Mouse (Mus musculus): ENCODE results near the gene Cntnap5c. TPM values are rescaled to one million over a fixed set of nuclear protein-coding genes. Genes with fewer than 3 reads are reported as not detected.

Cntnap5c gene
- polyA plus RNA-seq, 1 experiment from 2014 or later: not detected

DNA sequence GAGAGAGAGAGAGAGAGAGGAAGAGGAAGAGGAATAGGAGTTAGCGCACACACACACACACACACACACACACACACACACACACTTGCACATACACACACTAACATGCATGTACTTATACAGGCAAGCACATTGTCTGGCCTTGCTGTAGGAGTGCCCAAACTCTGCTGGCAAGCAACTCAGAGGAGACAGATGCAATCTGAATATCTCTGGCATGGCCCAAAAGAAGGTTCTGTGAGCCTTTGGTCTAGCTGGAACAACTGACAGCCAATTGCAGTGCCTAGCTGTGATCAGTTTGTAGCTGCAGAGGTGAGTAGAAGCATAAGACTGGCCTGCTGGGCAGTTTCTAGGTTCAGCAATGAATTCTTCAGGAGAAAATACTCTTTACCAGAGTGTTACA is 313.3 kb downstream of the Cntnap5c start:
- Histone ChIP-seq H3K4me2 (no peak overlapping the region), H3K27ac (ENCODE audit: low read depth, low read length) (no peak overlapping the region), H3K9me3 (replicated peaks; ENCODE audit: control insufficient read depth, low read length) (no peaks in the 10 kb centered on the region; the same call in 1 of the 2 replicates), H3K4me3 (ENCODE audit: low read depth, low read length) (no peak overlapping the region), H3K36me3 (ENCODE audit: control insufficient read depth, insufficient read depth, low read length) (no peaks in the 10 kb centered on the region), H3K27me3 (ENCODE audit: control insufficient read depth, insufficient read depth, low read length) (no peaks in the 10 kb centered on the region), H3K4me1 (ENCODE audit: control insufficient read depth, insufficient read depth, low read length) (no peaks in the 10 kb centered on the region), H3K9ac (ENCODE audit: low read depth, low read length) (no peak overlapping the region)
- ATAC-seq (replicated peaks; ENCODE audit: insufficient number of reproducible peaks, low FRiP score, low TSS enrichment): no peak
- WGBS (ENCODE audit: insufficient replicate concordance): 86% methylated on average over 1 of the region's 1 CpGs

DNA sequence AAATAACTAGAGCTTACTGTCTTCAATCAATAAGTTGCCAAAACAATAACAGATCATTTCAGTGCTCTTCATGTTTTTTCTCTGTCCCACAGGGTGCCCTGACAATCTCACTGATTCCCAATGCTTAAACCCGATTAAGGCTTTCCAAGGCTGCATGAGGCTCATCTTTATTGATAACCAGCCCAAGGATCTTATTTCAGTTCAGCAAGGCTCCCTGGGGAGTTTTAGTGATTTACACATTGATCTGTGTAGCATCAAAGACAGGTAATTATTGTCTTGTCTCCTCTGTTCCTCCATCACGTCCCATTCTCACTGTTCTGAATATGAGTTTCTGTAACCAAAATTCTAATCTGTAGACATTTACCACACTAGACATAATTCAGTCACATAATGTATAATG is 335.1 kb downstream of the Cntnap5c start:
- no peaks in the 10 kb centered on the region for H3K36me3 ChIP-seq (ENCODE audit: control insufficient read depth, insufficient read depth, low read length)
- H3K27ac ChIP-seq (ENCODE audit: low read depth, low read length): no peak overlapping the region
- H3K4me3 ChIP-seq (ENCODE audit: low read depth, low read length): no peak overlapping the region
- H3K9me3 ChIP-seq (replicated peaks; ENCODE audit: control insufficient read depth, low read length): no peaks in the 10 kb centered on the region
- 74% methylated on average over 2 of the region's 2 CpGs for WGBS (ENCODE audit: insufficient replicate concordance)
- H3K27me3 ChIP-seq (ENCODE audit: control insufficient read depth, insufficient read depth, low read length): no peaks in the 10 kb centered on the region
- no peak for ATAC-seq (replicated peaks; ENCODE audit: insufficient number of reproducible peaks, low FRiP score, low TSS enrichment)
- no peak overlapping the region for H3K9ac ChIP-seq (ENCODE audit: low read depth, low read length)
- no peaks in the 10 kb centered on the region for H3K4me1 ChIP-seq (ENCODE audit: control insufficient read depth, insufficient read depth, low read length)
- H3K4me2 ChIP-seq: no peak overlapping the region

DNA sequence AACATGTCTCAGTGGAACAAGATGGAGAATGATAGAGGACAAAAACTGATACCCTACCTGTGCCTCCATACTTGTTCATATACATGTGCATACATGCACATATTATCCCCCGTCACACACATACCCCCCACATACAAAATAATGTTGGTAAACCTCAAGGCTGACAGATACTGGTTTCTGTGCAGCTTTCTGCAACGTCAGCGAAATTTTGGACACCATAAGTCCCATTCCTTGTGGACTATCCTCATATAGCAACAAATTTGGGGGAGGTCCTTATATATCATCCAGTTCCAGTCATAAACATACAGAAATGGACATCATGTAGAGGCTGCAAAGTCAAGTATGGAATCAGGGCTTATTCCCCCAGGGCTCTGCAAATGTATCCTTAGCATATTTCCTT is 338.5 kb downstream of the Cntnap5c start:
- no peak overlapping the region for H3K4me2 ChIP-seq
- H3K9me3 ChIP-seq (replicated peaks; ENCODE audit: control insufficient read depth, low read length): no peaks in the 10 kb centered on the region
- no peaks in the 10 kb centered on the region for H3K36me3 ChIP-seq (ENCODE audit: control insufficient read depth, insufficient read depth, low read length)
- no peak overlapping the region for H3K9ac ChIP-seq (ENCODE audit: low read depth, low read length)
- H3K27me3 ChIP-seq (ENCODE audit: control insufficient read depth, insufficient read depth, low read length): no peaks in the 10 kb centered on the region
- H3K4me3 ChIP-seq (ENCODE audit: low read depth, low read length): no peak overlapping the region
- no peak overlapping the region for H3K27ac ChIP-seq (ENCODE audit: low read depth, low read length)
- H3K4me1 ChIP-seq (ENCODE audit: control insufficient read depth, insufficient read depth, low read length): no peaks in the 10 kb centered on the region
- 81% methylated on average over 3 of the region's 3 CpGs for WGBS (ENCODE audit: insufficient replicate concordance)
- ATAC-seq (replicated peaks; ENCODE audit: insufficient number of reproducible peaks, low FRiP score, low TSS enrichment): no peak

DNA sequence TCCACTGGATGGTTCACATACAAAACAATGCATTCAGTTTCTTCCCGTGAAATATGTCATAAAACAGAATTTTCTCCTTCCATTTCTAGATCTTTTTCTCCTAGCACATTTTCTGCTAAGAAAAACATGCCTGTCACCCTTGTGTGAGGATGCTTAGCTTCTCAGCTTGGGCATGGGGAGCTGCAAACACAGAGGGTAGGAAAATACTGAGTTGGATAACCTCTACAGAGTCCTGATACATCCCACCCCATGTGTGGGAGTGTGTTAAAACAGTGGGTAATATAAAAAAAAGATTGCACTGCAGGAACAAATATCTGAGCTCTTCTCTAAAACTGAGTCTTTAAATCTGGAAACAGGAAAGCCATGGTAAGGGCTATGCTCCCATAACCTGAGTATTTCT is 339.0 kb downstream of the Cntnap5c start:
- no peak for ATAC-seq (replicated peaks; ENCODE audit: insufficient number of reproducible peaks, low FRiP score, low TSS enrichment)
- H3K9me3 ChIP-seq (replicated peaks; ENCODE audit: control insufficient read depth, low read length): no peaks in the 10 kb centered on the region
- H3K36me3 ChIP-seq (ENCODE audit: control insufficient read depth, insufficient read depth, low read length): no peaks in the 10 kb centered on the region
- H3K4me3 ChIP-seq (ENCODE audit: low read depth, low read length): no peak overlapping the region
- H3K27me3 ChIP-seq (ENCODE audit: control insufficient read depth, insufficient read depth, low read length): no peaks in the 10 kb centered on the region
- WGBS (ENCODE audit: insufficient replicate concordance): 60% methylated on average over 1 of the region's 1 CpGs
- no peak overlapping the region for H3K9ac ChIP-seq (ENCODE audit: low read depth, low read length)
- H3K4me1 ChIP-seq (ENCODE audit: control insufficient read depth, insufficient read depth, low read length): no peaks in the 10 kb centered on the region
- no peak overlapping the region for H3K4me2 ChIP-seq
- H3K27ac ChIP-seq (ENCODE audit: low read depth, low read length): no peak overlapping the region

DNA sequence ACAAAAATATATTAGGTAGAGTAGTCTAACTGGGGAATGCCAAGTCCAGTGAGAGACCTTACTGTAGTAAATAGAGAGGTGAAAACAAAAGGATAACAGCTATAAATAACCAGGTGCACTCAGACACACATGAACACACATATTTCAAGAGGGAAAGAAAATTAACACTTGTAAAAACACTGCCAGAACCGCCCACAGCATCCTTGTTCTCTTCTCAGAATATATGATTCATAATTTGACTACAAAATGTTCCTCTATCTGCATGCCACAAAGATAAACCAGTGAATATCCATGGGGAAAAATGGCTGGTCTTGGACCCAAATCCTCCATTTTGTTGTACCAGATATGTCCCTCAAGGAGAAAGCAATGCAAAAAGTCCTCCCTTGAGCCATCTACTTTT is 417.8 kb downstream of the Cntnap5c start:
- no peak for ATAC-seq (replicated peaks; ENCODE audit: insufficient number of reproducible peaks, low FRiP score, low TSS enrichment)
- no peak overlapping the region for H3K4me2 ChIP-seq
- no peaks in the 10 kb centered on the region for H3K27me3 ChIP-seq (ENCODE audit: control insufficient read depth, insufficient read depth, low read length)
- no peaks in the 10 kb centered on the region for H3K36me3 ChIP-seq (ENCODE audit: control insufficient read depth, insufficient read depth, low read length)
- H3K9me3 ChIP-seq (replicated peaks; ENCODE audit: control insufficient read depth, low read length): no peaks in the 10 kb centered on the region
- H3K4me3 ChIP-seq (ENCODE audit: low read depth, low read length): no peak overlapping the region
- H3K9ac ChIP-seq (ENCODE audit: low read depth, low read length): no peak overlapping the region
- 63% methylated on average over 1 of the region's 1 CpGs for WGBS (ENCODE audit: insufficient replicate concordance)
- H3K27ac ChIP-seq (ENCODE audit: low read depth, low read length): no peak overlapping the region
- H3K4me1 ChIP-seq (ENCODE audit: control insufficient read depth, insufficient read depth, low read length): no peaks in the 10 kb centered on the region

DNA sequence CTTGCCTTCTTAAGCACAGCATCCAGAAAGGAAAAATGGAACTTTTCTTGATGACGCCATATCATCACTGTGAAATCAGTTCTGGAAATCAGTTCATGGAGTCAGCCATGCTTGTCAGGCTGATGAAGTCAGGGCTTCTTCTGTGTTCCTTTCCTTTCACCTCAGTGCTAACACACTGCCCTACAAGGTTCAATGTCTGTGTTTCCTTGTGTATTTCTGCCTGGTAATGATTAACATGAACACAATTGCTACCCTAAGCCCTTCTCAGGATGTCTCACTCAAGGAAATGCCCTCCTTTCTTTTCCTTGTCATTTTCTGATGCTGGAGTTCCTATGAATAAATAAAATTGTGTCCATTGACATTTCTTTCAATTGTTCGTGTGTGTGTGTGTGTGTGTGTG is 431.8 kb downstream of the Cntnap5c start:
- Histone ChIP-seq H3K27me3 (ENCODE audit: control insufficient read depth, insufficient read depth, low read length) (no peaks in the 10 kb centered on the region), H3K4me2 (no peak overlapping the region), H3K4me1 (ENCODE audit: control insufficient read depth, insufficient read depth, low read length) (no peaks in the 10 kb centered on the region), H3K9ac (ENCODE audit: low read depth, low read length) (no peak overlapping the region), H3K9me3 (replicated peaks; ENCODE audit: control insufficient read depth, low read length) (no peaks in the 10 kb centered on the region), H3K4me3 (ENCODE audit: low read depth, low read length) (no peak overlapping the region), H3K27ac (ENCODE audit: low read depth, low read length) (no peak overlapping the region), H3K36me3 (ENCODE audit: control insufficient read depth, insufficient read depth, low read length) (no peaks in the 10 kb centered on the region)
- ATAC-seq (replicated peaks; ENCODE audit: insufficient number of reproducible peaks, low FRiP score, low TSS enrichment): no peak
- 87% methylated on average over 2 of the region's 2 CpGs for WGBS (ENCODE audit: insufficient replicate concordance)

DNA sequence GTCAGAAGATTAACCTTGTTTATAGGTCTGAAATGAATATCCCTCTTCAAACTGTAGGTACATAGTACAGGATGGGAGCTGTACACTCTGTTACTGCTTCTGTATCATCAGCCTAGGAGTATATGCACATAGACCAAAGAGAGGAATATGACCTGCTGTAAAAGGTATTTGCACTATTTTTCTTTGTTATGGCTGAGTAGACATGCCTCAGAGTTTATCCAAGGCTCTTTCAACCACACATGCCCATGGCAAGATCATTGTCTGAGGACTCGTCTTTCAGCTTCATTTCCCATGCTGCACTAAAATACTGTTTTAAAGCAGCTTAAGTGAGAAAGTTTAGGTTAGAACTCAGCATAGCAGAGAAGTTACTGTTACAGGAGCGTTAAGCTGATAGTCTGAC is 498.7 kb downstream of the Cntnap5c start:
- no peaks in the 10 kb centered on the region for H3K4me1 ChIP-seq (ENCODE audit: control insufficient read depth, insufficient read depth, low read length)
- H3K27ac ChIP-seq (ENCODE audit: low read depth, low read length): no peak overlapping the region
- no peak overlapping the region for H3K4me3 ChIP-seq (ENCODE audit: low read depth, low read length)
- H3K27me3 ChIP-seq (ENCODE audit: control insufficient read depth, insufficient read depth, low read length): no peaks in the 10 kb centered on the region
- no peaks in the 10 kb centered on the region for H3K9me3 ChIP-seq (replicated peaks; ENCODE audit: control insufficient read depth, low read length)
- no peaks in the 10 kb centered on the region for H3K36me3 ChIP-seq (ENCODE audit: control insufficient read depth, insufficient read depth, low read length)
- ATAC-seq (replicated peaks; ENCODE audit: insufficient number of reproducible peaks, low FRiP score, low TSS enrichment): no peak
- 81% methylated on average over 2 of the region's 2 CpGs for WGBS (ENCODE audit: insufficient replicate concordance)
- no peak overlapping the region for H3K4me2 ChIP-seq
- H3K9ac ChIP-seq (ENCODE audit: low read depth, low read length): no peak overlapping the region

DNA sequence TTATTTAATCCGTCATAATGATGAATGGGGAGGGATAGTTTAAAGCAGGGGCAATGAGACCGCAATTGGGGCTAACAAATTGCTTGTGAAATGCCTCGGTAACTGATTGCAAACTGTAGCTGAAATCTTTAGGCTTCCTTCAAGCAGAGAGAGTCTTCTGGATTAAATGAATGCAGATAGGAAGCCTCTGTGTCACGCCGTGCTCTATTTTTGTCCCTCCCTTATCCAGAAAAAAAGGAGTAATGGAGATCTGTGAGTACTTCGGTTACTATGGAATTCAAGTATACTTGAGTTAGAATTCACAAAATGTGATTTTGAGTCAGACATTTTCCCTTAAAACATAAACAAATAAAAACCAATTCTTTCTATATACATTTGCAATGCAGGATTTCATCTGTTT is 581.9 kb downstream of the Cntnap5c start:
- H3K27ac ChIP-seq (ENCODE audit: low read depth, low read length): no peak overlapping the region
- no peaks in the 10 kb centered on the region for H3K36me3 ChIP-seq (ENCODE audit: control insufficient read depth, insufficient read depth, low read length)
- WGBS (ENCODE audit: insufficient replicate concordance): 59% methylated on average over 6 of the region's 6 CpGs
- H3K4me2 ChIP-seq: no peak overlapping the region
- H3K9me3 ChIP-seq (replicated peaks; ENCODE audit: control insufficient read depth, low read length): no peaks in the 10 kb centered on the region
- no peaks in the 10 kb centered on the region for H3K4me1 ChIP-seq (ENCODE audit: control insufficient read depth, insufficient read depth, low read length)
- H3K4me3 ChIP-seq (ENCODE audit: low read depth, low read length): no peak overlapping the region
- H3K9ac ChIP-seq (ENCODE audit: low read depth, low read length): no peak overlapping the region
- no peaks in the 10 kb centered on the region for H3K27me3 ChIP-seq (ENCODE audit: control insufficient read depth, insufficient read depth, low read length)
- no peak for ATAC-seq (replicated peaks; ENCODE audit: insufficient number of reproducible peaks, low FRiP score, low TSS enrichment)

DNA sequence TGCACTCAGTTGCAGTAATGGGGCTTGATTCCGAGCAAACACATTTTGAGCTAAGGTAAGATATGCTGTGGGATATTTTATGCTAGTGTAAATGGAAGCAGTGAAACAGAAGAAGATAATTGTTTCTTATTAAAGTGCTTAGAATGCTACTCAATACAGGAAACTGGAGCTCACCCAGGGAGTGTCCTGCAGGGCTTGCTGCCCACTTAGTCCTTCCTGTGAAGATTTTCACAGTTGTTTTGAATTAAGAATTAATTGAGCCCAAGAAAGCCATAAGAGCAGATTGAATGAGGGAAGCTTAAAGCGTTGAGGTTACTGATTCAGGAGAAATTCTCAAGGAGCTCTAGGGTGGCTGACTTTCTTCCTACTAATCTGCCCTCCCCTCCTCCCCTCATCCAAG is 586.9 kb downstream of the Cntnap5c start:
- 50% methylated on average over 2 of the region's 2 CpGs for WGBS (ENCODE audit: insufficient replicate concordance)
- Histone ChIP-seq H3K27me3 (ENCODE audit: control insufficient read depth, insufficient read depth, low read length) (no peaks in the 10 kb centered on the region), H3K9me3 (replicated peaks; ENCODE audit: control insufficient read depth, low read length) (no peaks in the 10 kb centered on the region), H3K36me3 (ENCODE audit: control insufficient read depth, insufficient read depth, low read length) (no peaks in the 10 kb centered on the region), H3K4me2 (no peak overlapping the region), H3K4me1 (ENCODE audit: control insufficient read depth, insufficient read depth, low read length) (no peaks in the 10 kb centered on the region), H3K4me3 (ENCODE audit: low read depth, low read length) (no peak overlapping the region), H3K9ac (ENCODE audit: low read depth, low read length) (no peak overlapping the region), H3K27ac (ENCODE audit: low read depth, low read length) (no peak overlapping the region)
- ATAC-seq (replicated peaks; ENCODE audit: insufficient number of reproducible peaks, low FRiP score, low TSS enrichment): no peak

Data from heart, embryonic 11.5 days (tissue).